Mouse (Mus musculus) myocyte (in vitro differentiated cells): Measurements from ENCODE around the gene Cacna1e. TPM values are rescaled to one million over a fixed set of nuclear protein-coding genes. Genes with fewer than 3 reads are reported as not detected.

ENCODE experiments used
- H3K27me3 ChIP-seq: one replicate; pipeline ENCODE4 v1.6.1; 2011; ENCODE audit not compliant: control insufficient read depth, insufficient read depth, insufficient read length
- H3K36me3 ChIP-seq: one replicate; pipeline ENCODE4 v1.6.1; 2011; ENCODE audit not compliant: control insufficient read depth, insufficient read depth
- H3K4me2 ChIP-seq: one replicate; pipeline ENCODE4 v1.6.1; 2011; ENCODE audit warnings: low read depth, control low read depth
- H3K4me3 ChIP-seq: one replicate; pipeline ENCODE4 v1.5.1; 2011; ENCODE audit warnings: mild to moderate bottlenecking, control low read depth, moderate library complexity
- H3K79me2 ChIP-seq: one replicate; pipeline ENCODE4 v1.6.1; 2011; ENCODE audit not compliant: control insufficient read depth, insufficient read depth
- H3ac ChIP-seq: one replicate; pipeline ENCODE4 v1.6.1; 2011; ENCODE audit not compliant: control insufficient read depth, insufficient read length
- CEBPB ChIP-seq: IDR thresholded peaks from 2 replicates; pipeline ENCODE4 v1.6.1; 2011; ENCODE audit warnings: mild to moderate bottlenecking, moderate library complexity; ENCODE audit not compliant: poor library complexity, insufficient read depth, severe bottlenecking
- E2F4 ChIP-seq: IDR thresholded peaks from one replicate; pipeline ENCODE4 v1.6.1; 2011; ENCODE audit warnings: mild to moderate bottlenecking, control low read depth, moderate library complexity; ENCODE audit not compliant: insufficient read depth
- MAX ChIP-seq: IDR thresholded peaks from one replicate; pipeline ENCODE4 v1.6.1; 2011; ENCODE audit warnings: low read depth, mild to moderate bottlenecking, control low read depth
- MYOD1 ChIP-seq, 3 experiments: IDR thresholded peaks; one replicate each; pipeline ENCODE4 v1.6.1; 2011; ENCODE audit warnings: control low read depth in 2 of 3, low read depth in 2 of 3, mild to moderate bottlenecking in 2 of 3, moderate library complexity in 1 of 3; ENCODE audit not compliant: insufficient read length in 2 of 3, control insufficient read depth in 1 of 3
- MYOG ChIP-seq, 3 experiments: IDR thresholded peaks; one replicate each; pipeline ENCODE4 v1.6.1; 2011; ENCODE audit warnings: control low read depth in 2 of 3, low read depth in 2 of 3, mild to moderate bottlenecking in 2 of 3; ENCODE audit not compliant: insufficient read length in 2 of 3, control insufficient read depth in 1 of 3, insufficient read depth in 1 of 3
- POLR2A ChIP-seq: IDR thresholded peaks from one replicate; pipeline ENCODE4 v1.6.1; 2011; ENCODE audit warnings: low read depth, mild to moderate bottlenecking, control low read depth, moderate library complexity; ENCODE audit not compliant: insufficient read length
- POLR2AphosphoS2 ChIP-seq: IDR thresholded peaks from one replicate; pipeline ENCODE4 v1.6.1; 2011; ENCODE audit warnings: low read depth, control low read depth; ENCODE audit not compliant: insufficient read length
- REST ChIP-seq: IDR thresholded peaks from one replicate; pipeline ENCODE4 v1.6.1; 2011; ENCODE audit warnings: mild to moderate bottlenecking, control low read depth, moderate library complexity; ENCODE audit not compliant: insufficient read depth, insufficient read length
- SRF ChIP-seq: IDR thresholded peaks from one replicate; pipeline ENCODE4 v1.6.1; 2011; ENCODE audit warnings: low read depth; ENCODE audit not compliant: control insufficient read depth, insufficient read length
- TCF12 ChIP-seq: IDR thresholded peaks from one replicate; pipeline ENCODE4 v1.6.1; 2011; ENCODE audit warnings: mild to moderate bottlenecking, control low read depth; ENCODE audit not compliant: poor library complexity, insufficient read depth, severe bottlenecking
- TCF3 ChIP-seq: IDR thresholded peaks from one replicate; pipeline ENCODE4 v1.6.1; 2011; ENCODE audit warnings: low read depth, control low read depth; ENCODE audit not compliant: insufficient read length
- USF1 ChIP-seq: IDR thresholded peaks from one replicate; pipeline ENCODE4 v1.6.1; 2011; ENCODE audit warnings: low read depth, mild to moderate bottlenecking, control low read depth, moderate library complexity
- polyA plus RNA-seq: library from polyadenylated mRNA; unstranded; fragments of >200 nt; fragmentation: generic; extraction: Trizol; gene quantifications from one replicate; pipeline ENCODE4 v1.2.1, GENCODE M21; 2012; ENCODE audit warnings: missing spikeins

The Cacna1e gene
- polyA plus RNA-seq, 1 experiment: not detected

DNA sequence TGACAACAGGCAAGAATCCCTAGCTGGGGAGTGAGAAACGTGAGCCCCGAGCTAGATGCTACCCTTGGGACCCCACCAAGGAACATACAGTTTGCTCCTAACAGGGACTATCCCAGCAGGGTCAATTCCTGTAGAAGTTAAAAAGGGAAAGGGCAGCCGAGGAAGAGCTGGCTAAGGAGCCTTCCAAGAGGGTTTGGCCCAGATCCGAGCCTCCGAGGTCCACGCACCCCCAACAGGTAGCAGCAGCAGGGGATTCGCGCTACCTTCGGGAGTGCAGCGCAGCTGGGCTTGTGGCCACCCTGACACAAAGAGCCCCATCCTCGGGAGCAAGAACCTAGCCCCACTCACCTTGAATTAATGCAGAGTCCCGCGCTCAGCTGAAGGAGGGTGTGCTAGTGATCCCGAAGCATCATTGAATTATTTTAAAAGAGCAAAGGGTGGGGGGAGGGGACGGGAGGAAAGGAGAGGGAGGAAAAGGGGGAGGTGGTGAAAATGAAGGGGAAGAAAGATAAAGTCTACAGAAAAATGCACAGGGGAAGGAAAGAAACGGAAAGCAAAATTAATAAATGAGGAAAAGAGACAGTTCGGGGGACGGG lies 607 bp downstream of the Cacna1e start:
- peaks cover 52% of the 10 kb centered on the region for H3K27me3 ChIP-seq
- no peaks in the 10 kb centered on the region for H3K36me3 ChIP-seq
- H3K4me2 ChIP-seq: no peak overlapping the region
- H3K4me3 ChIP-seq: no peak overlapping the region
- H3ac ChIP-seq: no peak overlapping the region
- H3K79me2 ChIP-seq: no peaks in the 10 kb centered on the region
- TF ChIP-seq POLR2A (no peak), MYOG (IDR thresholded peaks at IDR 0.05; ENCODE audit: control insufficient read depth in 1 of 3, insufficient read depth in 1 of 3, insufficient read length in 2 of 3, low read depth in 2 of 3) (no peak), REST (no peak), TCF12 (no peak), USF1 (no peak), MAX (no peak), CEBPB (no peak), POLR2AphosphoS2 (no peak), E2F4 (no peak), MYOD1 (IDR thresholded peaks at IDR 0.05; ENCODE audit: control insufficient read depth in 1 of 3, insufficient read length in 2 of 3, low read depth in 2 of 3) (no peak), TCF3 (no peak), SRF (no peak)

GRCm38 (mm10) chr1:154865981-154866380 lies 18.3 kb downstream of the Cacna1e start:
- H3K36me3 ChIP-seq: no peaks in the 10 kb centered on the region
- peaks cover 4% of the 10 kb centered on the region for H3K27me3 ChIP-seq
- H3ac ChIP-seq: no peak overlapping the region
- TF ChIP-seq E2F4 (no peak), REST (no peak), CEBPB (no peak), MYOG (IDR thresholded peaks at IDR 0.05; ENCODE audit: control insufficient read depth in 1 of 3, insufficient read depth in 1 of 3, insufficient read length in 2 of 3, low read depth in 2 of 3) (no peak), TCF3 (no peak), MAX (no peak), TCF12 (no peak), POLR2AphosphoS2 (no peak), USF1 (no peak), POLR2A (no peak), SRF (no peak), MYOD1 (IDR thresholded peaks at IDR 0.05; ENCODE audit: control insufficient read depth in 1 of 3, insufficient read length in 2 of 3, low read depth in 2 of 3) (no peak)
- no peak overlapping the region for H3K4me3 ChIP-seq
- no peaks in the 10 kb centered on the region for H3K79me2 ChIP-seq
- no peak overlapping the region for H3K4me2 ChIP-seq

DNA sequence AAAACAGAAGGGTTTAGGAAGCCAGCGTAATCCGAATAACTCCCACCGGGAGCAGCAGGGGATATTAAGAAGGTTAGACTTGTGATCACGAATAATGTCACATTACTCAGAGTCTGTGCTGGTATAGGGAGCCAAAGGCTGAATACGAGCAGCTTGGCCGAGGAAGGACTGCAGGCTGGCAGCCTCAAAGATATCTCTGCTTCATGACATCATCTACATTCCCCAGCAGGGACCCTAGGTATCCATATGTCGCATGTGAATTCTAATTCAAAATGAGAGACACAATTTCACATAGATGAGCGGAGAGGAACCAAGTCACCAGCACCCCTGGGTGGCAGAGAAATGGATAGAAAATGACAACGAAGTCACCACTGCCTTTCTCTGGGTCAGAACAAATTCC lies 22.9 kb downstream of the Cacna1e start:
- Histone ChIP-seq H3K27me3 (peaks cover 4% of the 10 kb centered on the region), H3K4me3 (no peak overlapping the region), H3K4me2 (no peak overlapping the region), H3K36me3 (no peaks in the 10 kb centered on the region), H3ac (no peak overlapping the region), H3K79me2 (no peaks in the 10 kb centered on the region)
- TF ChIP-seq REST (no peak), USF1 (no peak), MYOG (IDR thresholded peaks at IDR 0.05; ENCODE audit: control insufficient read depth in 1 of 3, insufficient read depth in 1 of 3, insufficient read length in 2 of 3, low read depth in 2 of 3) (no peak)

DNA sequence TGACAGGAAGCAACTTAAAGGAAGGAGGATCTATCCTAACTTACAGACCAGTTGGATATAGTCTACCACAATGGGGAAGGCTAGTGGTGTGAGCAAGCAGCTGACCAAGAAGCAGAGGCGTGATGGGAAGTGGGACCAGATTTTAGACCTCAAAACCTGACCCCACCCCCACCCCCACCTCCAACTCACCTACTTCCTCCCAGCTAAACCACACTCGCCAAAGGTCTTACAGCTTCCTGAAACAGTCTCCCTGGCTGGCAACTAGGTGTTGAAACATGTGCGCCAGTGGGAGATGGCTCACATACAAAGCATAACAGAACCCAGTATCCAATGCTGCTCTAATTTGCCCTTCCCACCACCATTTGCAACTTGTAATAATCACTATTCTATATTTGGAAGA lies 29.7 kb downstream of the Cacna1e start:
- Histone ChIP-seq H3K4me3 (no peak overlapping the region), H3K36me3 (no peaks in the 10 kb centered on the region), H3K27me3 (no peaks in the 10 kb centered on the region), H3ac (no peak overlapping the region), H3K4me2 (no peak overlapping the region), H3K79me2 (no peaks in the 10 kb centered on the region)
- TF ChIP-seq TCF12: no peak
- TF ChIP-seq POLR2A: no peak
- no peak for TF ChIP-seq E2F4
- TF ChIP-seq USF1: no peak

- TF ChIP-seq SRF (no peak), POLR2AphosphoS2 (no peak), MAX (no peak), MYOD1 (IDR thresholded peaks at IDR 0.05; ENCODE audit: control insufficient read depth in 1 of 3, insufficient read length in 2 of 3, low read depth in 2 of 3) (no peak), REST (no peak), USF1 (no peak), E2F4 (no peak), TCF3 (no peak), CEBPB (no peak), MYOG (IDR thresholded peaks at IDR 0.05; ENCODE audit: control insufficient read depth in 1 of 3, insufficient read depth in 1 of 3, insufficient read length in 2 of 3, low read depth in 2 of 3) (no peak), TCF12 (no peak), POLR2A (no peak)
- Histone ChIP-seq H3K27me3 (no peaks in the 10 kb centered on the region), H3K36me3 (no peaks in the 10 kb centered on the region), H3K4me2 (no peak overlapping the region), H3K4me3 (no peak overlapping the region), H3ac (no peak overlapping the region), H3K79me2 (no peaks in the 10 kb centered on the region)
These were observed 33.6 kb downstream of the Cacna1e start for GRCm38 (mm10) chr1:154850515-154851287.
